Mouse (Mus musculus): Measurements from ENCODE around the gene A3galt2.

GRCm38 (mm10) chr4:128734217-128734616 lies 20.9 kb upstream of the A3galt2 start:
- no peak for TF ChIP-seq CTCF (conservative IDR thresholded peaks at IDR 0.05; ENCODE audit: low read length)
- no peak for TF ChIP-seq POU5F1 (IDR thresholded peaks at IDR 0.05; ENCODE audit: borderline replicate concordance, low read length)
- no peak for TF ChIP-seq NANOG (IDR thresholded peaks at IDR 0.05; ENCODE audit: borderline replicate concordance, low read length)
